Comparison of ENCODE assay signal across 18 mouse cellular contexts in genomic region chr4:140935643-140936042, GRCm38 (mm10). TPM values are rescaled to one million over a fixed set of nuclear protein-coding genes. Genes with fewer than 3 reads are reported as not detected.
DNase-seq lines count a peak whose midpoint lies in the region; TF ChIP-seq lines count a peak whose summit lies in the region.
"Had no signal": no experiment of that assay in that cellular context is flagged by ENCODE, and none has a peak within 500 bp of the region (broad histone marks: within the 10 kb centered on the region; RNA-seq: fewer than 3 reads in every experiment).

No protein-coding gene starts in this region.

- intact Hi-C loops in gastrocnemius, adult 2 months (cut with DNase I), result no loop called here
- intact Hi-C loops in heart, postnatal 10 days (cut with DNase I), result no loop called here

- DNase-seq in gastrocnemius, adult 2 months, result peak; percentile 11
- DNase-seq in gastrocnemius, postnatal 10 days, result no peak
- peak; percentile 56 for DNase-seq in A20 (ENCODE audit: low read depth, low spot score)
- peak; percentile 42 for DNase-seq in forelimb bud, embryonic 11.5 days (ENCODE audit: low read depth, low spot score)
- DNase-seq in retina, embryonic 14.5 days (ENCODE audit: low spot score), result peak; percentile 25
- no peak for DNase-seq in heart, postnatal 10 days
- no peak for DNase-seq in embryo, embryonic 10.5 days (ENCODE audit: low spot score)
- DNase-seq: adrenal gland, postnatal 14 days; cerebellum, adult 18-20 months; cerebellum, adult 9-11 months; cerebellum, postnatal 36 days; gastrocnemius, postnatal 14 days; heart, adult 2 months; heart, postnatal 36 days had no signal

- no peak overlapping the region for H3K27ac ChIP-seq in gastrocnemius, adult 2 months
- H3K27ac ChIP-seq: embryonic facial prominence, embryonic 12.5 days; forebrain, embryonic 13.5 days; heart, adult 2 months; hindbrain, embryonic 12.5 days; hindbrain, postnatal 0 days had no signal

- TF ChIP-seq CTCF in gastrocnemius, adult 2 months (IDR thresholded peaks at IDR 0.05), result no peak

- no peak overlapping the region for H3K4me3 ChIP-seq in gastrocnemius, adult 2 months
- H3K4me3 ChIP-seq: embryonic facial prominence, embryonic 12.5 days; forebrain, embryonic 13.5 days; heart, adult 2 months; hindbrain, embryonic 12.5 days had no signal

RNA-seq across cellular contexts. Expression of gene Sdhb, which starts 25.4 kb away (rescaled TPM):
- total RNA-seq in gastrocnemius, adult 2 months (2021), result 100 to 1,000 TPM; 483 to 898 TPM
- total RNA-seq in gastrocnemius, postnatal 10 days (2021), result 100 to 1,000 TPM; 406 to 464 TPM
- total RNA-seq in heart, postnatal 10 days (2021), result 100 to 1,000 TPM; 725 to 746 TPM

RNA-seq across cellular contexts. Expression of gene Padi2, which starts 29.5 kb away (rescaled TPM):
- 100 to 1,000 TPM in 1 of 2 experiments, 10 to 100 TPM in 1; 77.0 to 273 TPM for total RNA-seq in gastrocnemius, adult 2 months (2021)
- total RNA-seq in gastrocnemius, postnatal 10 days (2021), result 100 to 1,000 TPM in 1 of 2 experiments, 10 to 100 TPM in 1; 96.8 to 105 TPM
- 1 to 10 TPM in 1 of 2 experiments, under 1 TPM in 1; 0.65 to 1.1 TPM for total RNA-seq in heart, postnatal 10 days (2021)

RNA-seq across cellular contexts. Expression of gene Atp13a2, which starts 51.0 kb away (rescaled TPM):
- 10 to 100 TPM; 20.0 to 23.7 TPM for total RNA-seq in gastrocnemius, adult 2 months (2021)
- 10 to 100 TPM; 19.1 to 25.9 TPM for total RNA-seq in gastrocnemius, postnatal 10 days (2021)
- total RNA-seq in heart, postnatal 10 days (2021), result 10 to 100 TPM; 20.0 to 24.7 TPM

Comparison
In these comparisons a context has a peak if more than half of its experiments do, and no peak if none do; other contexts are left out.
1. DNase-seq: peak in gastrocnemius, adult 2 months (single experiment), A20 (single experiment), forelimb bud, embryonic 11.5 days (single experiment) and retina, embryonic 14.5 days (single experiment); none in gastrocnemius, postnatal 10 days (single experiment), heart, postnatal 10 days (0 of 2) and embryo, embryonic 10.5 days (single experiment).
2. RNA of gene Padi2, which starts 29.5 kb away (total RNA-seq): 77.0 to 273 TPM in gastrocnemius, adult 2 months and 96.8 to 105 TPM in gastrocnemius, postnatal 10 days; 0.65 to 1.1 TPM in heart, postnatal 10 days; every median in the first group is over 10 times any median in the second.